Mouse (Mus musculus): ENCODE data around the gene Crat.

DNA sequence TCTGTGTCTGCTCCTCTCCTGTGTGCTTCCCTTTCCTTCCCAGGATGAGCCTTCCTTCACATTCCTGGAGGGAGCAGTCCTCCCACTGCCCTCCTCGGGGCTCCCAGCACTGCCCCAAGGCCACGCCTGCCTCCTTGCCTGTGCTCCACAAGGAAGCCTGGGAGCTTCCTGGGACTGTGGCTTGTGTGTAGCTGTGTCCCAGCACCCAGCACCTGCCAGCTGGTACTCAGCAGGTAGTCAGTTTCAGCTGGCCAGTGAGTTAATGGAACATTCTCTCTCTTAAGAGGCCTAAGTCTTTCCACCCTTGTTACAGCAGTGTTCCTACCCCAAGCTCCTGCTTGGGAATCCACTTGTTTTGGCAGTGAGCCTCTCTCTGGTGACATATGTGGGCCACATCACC, 12.8 kb downstream of the Crat start:
- no peak for TF ChIP-seq POLR2A (IDR thresholded peaks at IDR 0.05; ENCODE audit: insufficient read depth, low read depth, low read length)
- TF ChIP-seq CTCF (IDR thresholded peaks at IDR 0.05; ENCODE audit: insufficient read depth, low read depth, low read length): no peak
